ENCODE assay signal across 10 mouse cellular contexts in the genomic region with DNA sequence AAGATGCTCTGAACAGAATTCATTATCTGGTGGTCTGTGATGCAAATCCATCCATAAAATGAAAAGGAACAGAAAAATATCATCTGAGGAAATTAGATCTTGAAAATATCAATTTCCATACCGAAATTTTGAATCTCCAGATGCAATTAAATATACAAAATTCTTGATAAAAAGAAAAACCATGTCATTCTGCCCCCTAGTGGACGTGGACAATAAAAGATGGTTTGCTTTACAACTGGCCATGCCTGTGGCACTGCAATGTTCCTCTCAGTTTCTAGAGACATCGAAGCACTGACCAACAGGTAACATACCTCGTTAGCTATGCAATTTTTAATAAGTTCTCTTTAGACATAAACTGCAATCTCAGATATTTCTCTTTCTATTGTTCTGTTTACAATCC.
DNase-seq lines count a peak whose midpoint lies in the region; TF ChIP-seq lines count a peak whose summit lies in the region.
"Had no signal": no experiment of that assay in that cellular context is flagged by ENCODE, and none has a peak within 500 bp of the region (broad histone marks: within the 10 kb centered on the region; RNA-seq: fewer than 3 reads in every experiment).

No protein-coding gene starts in this region.

- in situ Hi-C loops in ES-E14 (cut with MboI; ENCODE audit: low sequenced_read_pairs in 2 of 2, unreplicated experiment in 2 of 2) = no loop called here

- H3K9ac ChIP-seq in ES-E14 (ENCODE audit: insufficient read depth, low read depth, low read length, poor library complexity, severe bottlenecking) = no peak overlapping the region

- peak; percentile 7 for DNase-seq in adrenal gland, postnatal 14 days
- DNase-seq in adrenal gland, adult 2 months = no peak
- peak; percentile 13 for DNase-seq in left cerebral cortex, postnatal 4 days
- no peak for DNase-seq in left cerebral cortex, postnatal 36 days (ENCODE audit: low spot score in 2 of 2)
- DNase-seq in ES-E14 (ENCODE audit: low read depth, low spot score) = peak; percentile 4
- peak; percentile 24 for DNase-seq in embryo, embryonic 10 days (ENCODE audit: low spot score)
- DNase-seq in urinary bladder, adult 18-20 months (ENCODE audit: low spot score in 2 of 2) = no peak
- DNase-seq in frontal cortex, postnatal 25 days (ENCODE audit: low spot score in 2 of 2) = no peak
- DNase-seq: kidney, adult 18-20 months; thymus, adult 2 months had no signal

- H3K4me3 ChIP-seq in ES-E14 (ENCODE audit: insufficient read depth in 1 of 2, low read depth in 1 of 2, low read length in 2 of 2, poor library complexity in 1 of 2, severe bottlenecking in 1 of 2) = no peak overlapping the region

- no peak overlapping the region for H3K27ac ChIP-seq in ES-E14 (ENCODE audit: insufficient read depth, low read depth, low read length, poor library complexity, severe bottlenecking)

- H3K9me3 ChIP-seq in ES-E14 (ENCODE audit: control insufficient read depth, insufficient read depth, low read depth, low read length) = no peaks in the 10 kb centered on the region

- H3K36me3 ChIP-seq in ES-E14 (ENCODE audit: control insufficient read depth, insufficient read depth, low read length, poor library complexity, severe bottlenecking) = no peaks in the 10 kb centered on the region

- intact Hi-C loops in left cerebral cortex, postnatal 4 days (cut with DNase I) = no loop called here
- intact Hi-C loops in left cerebral cortex, postnatal 36 days (cut with DNase I) = no loop called here

- H3K4me1 ChIP-seq in ES-E14 (ENCODE audit: control insufficient read depth in 2 of 2, insufficient read depth in 2 of 2, low read length in 2 of 2, poor library complexity in 1 of 2) = no peaks in the 10 kb centered on the region

TF ChIP-seq in ES-E14, 5 proteins besides CTCF, POLR2A, EP300 and RAD21:
- TF ChIP-seq ZNF384 (IDR thresholded peaks at IDR 0.05; ENCODE audit: low read depth, low read length) (no peak), ZC3H11A (IDR thresholded peaks at IDR 0.05; ENCODE audit: borderline replicate concordance, low read depth, low read length) (no peak)

Comparison
In these comparisons a context has a peak if more than half of its experiments do, and no peak if none do; other contexts are left out.
1. DNase-seq: peak in adrenal gland, postnatal 14 days (single experiment), left cerebral cortex, postnatal 4 days (single experiment), ES-E14 (single experiment) and embryo, embryonic 10 days (single experiment); none in adrenal gland, adult 2 months (single experiment), left cerebral cortex, postnatal 36 days (0 of 2), urinary bladder, adult 18-20 months (0 of 2) and frontal cortex, postnatal 25 days (0 of 2).